ENCODE assay signal across 21 mouse cellular contexts in the genomic region with DNA sequence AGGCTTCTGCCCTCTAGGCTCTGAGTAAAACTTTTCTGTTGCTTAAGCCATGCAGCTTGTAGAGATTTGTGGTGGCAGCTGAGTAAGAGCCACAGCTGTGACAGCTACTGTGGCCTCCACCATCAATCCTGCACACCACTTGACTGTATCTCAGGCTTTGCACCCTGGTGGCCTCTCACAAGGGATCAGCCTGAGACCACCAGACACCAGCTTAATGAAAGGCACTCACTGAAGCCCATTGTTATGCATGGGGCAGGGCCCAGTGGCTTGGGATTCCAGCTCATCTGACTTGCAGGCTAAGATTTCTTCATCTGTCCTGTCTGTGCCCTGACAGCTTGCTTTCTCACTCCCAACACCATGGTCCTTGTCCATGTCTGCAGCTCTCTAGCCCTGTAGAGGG.
"Had no signal": no experiment of that assay in that cellular context is flagged by ENCODE, and none has a peak within 500 bp of the region (broad histone marks: within the 10 kb centered on the region; RNA-seq: fewer than 3 reads in every experiment).

No protein-coding gene starts in this region.

- H3K4me3 ChIP-seq: heart, embryonic 10.5 days; heart, embryonic 12.5 days; hindbrain, embryonic 10.5 days; hindbrain, embryonic 12.5 days; intestine, embryonic 15.5 days; limb, embryonic 13.5 days; limb, embryonic 15.5 days; liver, embryonic 12.5 days had no signal

- H3K4me1 ChIP-seq: liver, embryonic 12.5 days had no signal

- H3K9ac ChIP-seq: heart, embryonic 12.5 days; hindbrain, embryonic 12.5 days; hindbrain, embryonic 14.5 days; intestine, embryonic 15.5 days; limb, embryonic 13.5 days; limb, embryonic 15.5 days; liver, embryonic 12.5 days; liver, embryonic 14.5 days had no signal

- H3K27ac ChIP-seq: heart, embryonic 10.5 days; hindbrain, embryonic 10.5 days; hindbrain, embryonic 12.5 days; hindbrain, embryonic 14.5 days; intestine, embryonic 15.5 days; limb, embryonic 13.5 days; limb, embryonic 15.5 days; liver, embryonic 12.5 days; liver, embryonic 14.5 days had no signal

- H3K36me3 ChIP-seq: heart, embryonic 10.5 days; heart, embryonic 12.5 days; hindbrain, embryonic 10.5 days; hindbrain, embryonic 12.5 days; intestine, embryonic 15.5 days; limb, embryonic 13.5 days; limb, embryonic 15.5 days; liver, embryonic 12.5 days had no signal

- DNase-seq: gastrocnemius, postnatal 14 days; gastrocnemius, postnatal 36 days; heart, adult 11 months; heart, postnatal 10 days; heart, postnatal 4 days; kidney, adult 18-20 months; kidney, adult 8-10 months; kidney, postnatal 10 days; kidney, postnatal 36 days; layer of hippocampus, postnatal 36 days; left cerebral cortex, postnatal 4 days had no signal
